Mouse (Mus musculus) monocyte, adult 2 months (primary cell): ENCODE results near the gene Trim30c.
"Not testable (repeated sequence)": the region's sequence is repeated elsewhere in the genome, so short reads cannot be mapped to it uniquely, and the experiment has no call there.

Experiments
- DNase-seq, 2 experiments: peaks; one replicate each; pipeline ENCODE4 v3.0.0; 2022; ENCODE audit warnings: low spot score in 2 of 2, low read depth in 1 of 2

Trim30c gene

DNA sequence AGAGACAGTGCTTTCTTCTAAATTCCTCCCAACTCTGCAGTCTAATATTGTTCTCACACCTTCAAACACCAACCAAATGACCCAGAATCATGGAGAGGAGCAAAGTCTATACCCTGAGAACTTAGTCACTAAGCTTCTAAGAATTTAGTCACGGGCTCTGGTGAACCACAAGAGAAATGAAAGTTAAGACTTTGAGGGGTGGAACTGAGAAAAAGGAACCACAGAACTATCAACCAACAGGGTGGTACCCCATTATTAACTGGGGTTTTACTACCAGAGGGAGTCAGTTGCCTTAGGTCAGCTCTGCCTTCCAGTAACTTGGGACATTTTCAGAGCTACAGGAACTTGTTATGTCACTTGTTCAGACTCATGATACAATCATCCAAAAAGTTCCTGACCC is at the start of gene Trim30c:
TSS of gene Trim30c (minus strand) at position 140 of the 400 bp plus-strand sequence.
- DNase-seq = peak in 1 of 2 experiments; percentile 2

DNA sequence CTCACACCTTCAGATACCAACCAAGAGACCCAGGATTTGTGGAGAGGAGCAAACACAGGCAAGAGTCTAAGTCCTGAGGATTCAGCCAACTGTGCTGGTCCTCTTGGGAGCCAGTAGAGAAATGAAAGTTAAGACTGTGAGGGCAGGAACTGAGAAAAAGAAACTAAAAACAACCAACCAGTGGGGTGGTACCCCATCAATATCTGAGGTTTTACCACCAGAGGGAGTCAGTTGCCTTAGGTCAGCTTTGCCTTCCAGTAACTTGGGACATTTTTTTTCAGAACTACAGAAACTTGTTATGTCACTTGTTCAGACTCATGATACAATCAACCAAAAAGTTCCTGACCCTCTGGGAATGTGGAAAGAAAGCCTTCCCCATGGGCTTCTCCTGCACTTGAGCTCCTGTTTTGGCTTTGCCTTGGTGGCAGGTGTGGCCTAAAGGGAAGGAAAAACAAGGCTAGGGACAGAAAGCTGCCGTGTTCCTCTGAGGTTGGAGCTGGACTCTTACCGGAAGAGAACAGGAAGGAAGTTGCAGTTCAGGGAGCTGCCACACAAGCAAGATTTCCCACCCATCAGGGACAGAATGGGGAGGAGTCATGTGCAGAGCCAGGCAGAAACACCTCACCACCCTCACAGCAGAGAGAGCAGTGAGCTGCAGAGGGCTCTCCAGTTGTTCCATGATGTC is 45.5 kb upstream of the Trim30c start:
- DNase-seq = peak in 1 of 2 experiments; percentile 16

DNA sequence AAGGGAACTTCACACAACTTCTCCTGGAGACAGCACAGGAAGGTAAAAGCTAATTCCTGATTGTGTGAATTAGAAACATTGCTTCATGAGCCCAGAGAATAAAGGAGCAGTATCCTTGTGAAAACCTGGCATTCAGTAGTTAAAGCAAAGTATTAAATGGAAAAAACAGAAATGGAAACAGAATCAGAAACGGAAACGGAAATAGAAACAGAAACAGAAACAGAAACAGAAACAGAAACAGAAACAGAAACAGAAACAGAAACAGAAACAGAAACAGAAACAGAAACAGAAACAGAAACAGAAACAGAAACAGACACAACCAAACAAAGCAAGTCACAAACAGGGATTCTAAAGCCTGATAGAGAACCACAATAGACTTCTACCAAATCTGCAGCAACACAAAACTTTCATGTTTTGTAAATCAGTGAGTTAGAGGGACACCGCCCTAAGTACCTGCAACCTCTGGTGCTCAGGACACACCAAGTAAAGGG is 3.9 kb upstream of the Trim30c start:
- DNase-seq = no peak

DNA sequence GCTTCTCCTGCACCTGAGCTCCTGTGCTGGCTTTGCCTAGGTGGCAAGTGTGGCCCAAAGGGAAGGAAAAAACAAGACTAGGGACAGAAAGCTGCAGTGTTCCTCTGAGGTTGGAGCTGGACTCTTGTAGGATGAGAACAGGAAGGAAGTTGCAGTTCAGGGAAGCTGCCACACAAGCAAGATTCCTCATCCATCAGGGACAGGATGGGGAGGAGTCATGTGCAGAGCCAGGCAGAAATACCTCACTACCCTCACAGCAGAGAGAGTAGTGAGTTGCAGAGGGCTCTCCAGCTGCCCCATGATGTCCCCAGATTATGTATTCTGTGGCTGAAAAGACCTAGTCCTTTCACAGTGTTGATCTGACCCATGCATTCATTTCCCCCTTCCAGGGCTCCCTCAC is 503 bp upstream of the Trim30c start:
- DNase-seq = no peak

DNA sequence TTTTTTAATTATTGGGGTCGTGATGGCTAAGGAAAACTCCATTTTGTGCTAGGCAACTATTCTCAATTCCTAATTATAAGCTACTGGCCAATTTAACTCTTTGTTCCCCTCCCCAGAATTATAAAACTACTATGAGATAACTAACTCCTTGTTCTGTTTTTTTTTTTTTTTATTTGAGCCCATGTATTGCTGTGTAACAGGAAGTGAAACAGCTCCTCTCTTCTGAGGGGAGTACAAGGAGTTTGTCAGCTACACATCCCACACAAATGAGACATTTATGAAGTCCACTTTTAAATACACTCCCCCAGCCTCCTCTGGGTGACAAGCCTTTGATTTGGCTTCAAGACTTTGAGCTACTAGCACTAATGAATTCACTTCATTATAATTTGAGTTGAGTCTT is 2.1 kb downstream of the Trim30c start:
- peak in 1 of 2 experiments; percentile 1 for DNase-seq

DNA sequence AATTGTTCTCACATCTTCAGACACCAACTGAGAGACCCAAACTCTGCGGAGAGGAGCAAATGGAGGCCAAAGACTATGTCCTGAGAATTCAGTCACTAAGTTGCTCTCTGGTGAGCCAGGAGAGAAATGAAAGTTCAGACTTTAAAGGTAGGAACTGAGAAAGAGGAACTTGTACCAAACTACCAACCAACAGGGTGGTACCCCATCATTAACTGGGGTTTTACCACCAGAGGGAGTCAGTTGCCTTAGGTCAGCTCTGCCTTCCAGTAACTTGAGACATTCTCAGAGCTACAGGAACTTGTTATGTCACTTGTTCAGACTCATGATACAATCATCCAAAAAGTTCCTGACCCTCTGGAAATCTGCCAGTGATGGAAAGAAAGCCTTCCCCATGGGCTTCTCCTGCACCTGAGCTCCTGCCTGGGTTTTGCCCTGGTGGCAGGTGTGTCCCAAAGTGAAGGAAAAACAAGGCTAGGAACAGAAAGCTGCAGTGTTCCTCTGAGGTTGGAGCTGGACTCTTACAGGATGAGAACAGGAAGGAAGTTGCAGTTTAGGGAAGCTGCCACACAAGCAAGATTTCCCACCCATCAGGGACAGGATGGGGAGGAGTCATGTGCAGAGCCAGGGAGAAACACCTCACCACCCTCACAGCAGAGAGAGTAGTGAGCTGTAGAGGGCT is 30.8 kb downstream of the Trim30c start, which contains the start of gene Trim30b:
TSS of gene Trim30b (minus strand) at position 149 of the 679 bp plus-strand sequence.
- DNase-seq = peak; percentile 41 to 53

DNA sequence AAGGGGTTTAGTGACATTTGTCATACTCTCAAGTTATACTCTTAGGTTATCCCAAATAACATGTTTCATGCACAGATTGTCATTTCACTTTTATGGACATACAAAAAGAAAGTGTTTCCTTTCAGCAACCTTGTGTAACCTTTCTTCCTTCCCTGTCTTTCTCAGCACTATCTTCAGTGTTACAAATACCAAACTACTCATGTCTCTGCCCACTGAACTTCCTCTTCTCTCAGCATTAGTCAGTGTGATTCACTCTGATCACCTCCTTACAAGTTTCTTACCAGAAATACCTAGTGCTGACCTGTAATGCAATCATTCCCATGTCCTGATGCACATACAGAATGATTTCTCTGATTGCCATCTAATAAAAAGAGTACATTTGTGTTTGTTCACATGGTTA is 34.3 kb downstream of the Trim30c start:
- DNase-seq = no peak

DNA sequence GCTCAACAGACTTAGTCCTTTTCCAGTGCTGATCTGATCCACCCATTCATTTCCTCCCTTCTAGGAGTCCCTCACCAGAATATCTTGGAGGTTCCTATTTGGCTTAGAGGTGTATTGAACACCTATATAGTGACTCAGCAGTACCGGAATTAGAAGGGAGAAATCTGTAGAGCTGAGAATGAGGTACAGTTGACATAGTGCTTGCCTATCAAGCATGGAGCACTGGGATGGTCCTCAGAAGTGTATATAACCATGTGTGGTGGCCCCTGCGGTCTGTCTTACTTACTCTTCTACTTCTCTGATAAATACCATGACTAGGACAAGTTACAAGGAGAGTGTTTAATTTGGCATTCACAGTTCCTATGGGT is 47.1 kb downstream of the Trim30c start:
- DNase-seq = no peak

DNA sequence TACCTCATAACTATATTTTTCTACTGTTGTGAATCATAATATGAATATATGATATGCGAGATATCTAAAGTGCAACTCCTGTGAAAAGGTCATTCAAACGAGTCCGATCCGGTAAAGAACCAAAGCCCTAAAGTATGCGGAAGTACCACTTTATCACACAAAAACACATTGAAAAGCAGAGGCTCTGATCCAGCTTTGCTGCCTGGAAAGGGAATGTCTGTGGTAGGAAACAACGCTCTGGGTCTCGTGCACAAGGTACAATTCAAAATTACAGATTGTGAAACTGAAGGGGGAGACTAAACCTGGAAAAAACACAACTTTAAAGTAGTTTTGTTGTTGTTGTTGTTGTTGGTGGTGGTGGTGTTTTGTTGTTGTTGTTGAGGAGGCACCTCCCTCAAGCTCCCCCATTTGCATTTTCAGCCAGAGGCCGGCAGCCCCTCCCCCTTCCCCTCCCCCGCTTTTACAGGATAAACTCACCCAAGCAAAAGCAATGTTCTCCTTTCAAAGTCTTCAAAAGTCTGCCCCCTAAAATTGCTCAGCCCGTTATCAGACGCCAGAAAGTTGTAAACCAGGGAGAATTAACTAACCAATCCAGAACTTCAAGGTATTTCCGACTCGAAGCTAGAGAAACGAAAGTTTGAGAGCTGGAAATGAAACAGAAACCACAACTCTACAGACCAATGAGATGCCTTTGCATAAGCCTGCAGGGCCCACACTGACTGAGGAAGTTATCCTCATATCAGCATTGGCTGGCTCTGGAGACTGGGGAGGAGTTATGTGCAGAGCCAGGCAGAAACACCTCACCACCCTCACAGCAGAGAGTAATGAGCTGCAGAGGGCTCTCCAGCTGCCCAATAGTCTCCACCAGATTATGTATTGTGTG is 47.7 kb downstream of the Trim30c start, which contains the start of gene Trim12c:
TSS of gene Trim12c (minus strand) at position 646 of the 883 bp plus-strand sequence.
- DNase-seq = peak; percentile 55

DNA sequence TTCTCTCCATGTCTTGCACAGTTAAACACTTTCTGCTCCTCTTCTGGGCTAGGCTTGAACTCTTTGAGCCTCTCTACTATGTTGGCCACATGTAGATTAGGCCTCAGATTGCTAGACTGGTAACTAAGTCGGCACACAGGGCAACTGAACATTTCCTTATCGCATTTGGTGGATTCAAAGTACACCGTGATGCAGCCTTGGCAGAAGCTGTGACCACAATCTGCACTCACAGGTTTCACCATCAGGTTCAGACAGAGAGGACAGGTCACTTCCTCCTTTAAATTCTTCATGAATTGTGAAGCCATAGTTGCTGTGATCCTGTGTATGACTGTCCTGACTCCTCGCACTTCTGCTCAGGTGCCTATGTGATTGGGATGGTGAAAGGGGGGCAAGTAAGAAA is 52.6 kb downstream of the Trim30c start:
- not testable (repeated sequence) for DNase-seq

DNA sequence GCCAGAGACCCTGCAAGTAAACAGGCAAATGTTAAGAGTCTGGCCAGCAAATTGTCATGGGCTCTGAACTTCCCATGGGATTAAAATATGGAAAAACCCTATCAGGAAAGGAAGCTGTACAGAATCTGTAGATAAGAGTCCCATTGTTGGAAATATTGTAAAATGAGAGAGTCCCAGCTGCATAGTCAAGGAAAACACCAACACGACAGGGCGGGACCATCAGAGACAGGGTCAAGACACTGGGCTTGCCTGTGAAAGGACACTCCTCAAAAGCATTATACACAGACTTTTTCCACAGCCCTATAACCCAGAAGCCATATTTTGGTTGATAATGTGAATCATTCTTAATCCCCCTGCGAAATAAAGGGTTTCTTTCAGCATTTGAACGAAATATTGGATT is 59.9 kb downstream of the Trim30c start:
- DNase-seq = not testable (repeated sequence)

DNA sequence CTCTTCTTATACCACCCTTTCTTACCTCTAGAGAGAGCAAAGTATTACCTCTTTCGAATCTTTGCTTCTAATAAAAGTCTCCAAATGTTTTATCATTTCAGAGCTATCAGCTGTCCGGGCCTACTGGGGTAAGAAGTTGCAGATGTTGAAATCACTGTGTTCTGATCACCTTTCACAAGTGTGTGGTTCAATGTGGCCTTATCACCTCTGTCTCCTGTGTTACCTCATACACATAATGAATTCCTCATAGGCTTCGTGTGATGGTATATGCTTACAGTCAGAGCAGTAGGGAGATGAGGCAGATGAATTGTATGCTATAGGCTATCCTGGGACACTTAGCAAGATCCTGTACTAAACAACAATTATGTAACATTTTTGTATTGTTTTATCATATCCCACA is 65.1 kb downstream of the Trim30c start:
- DNase-seq = not testable (repeated sequence)
